Comparison of ENCODE assay signal across 14 mouse cellular contexts in the genomic region with DNA sequence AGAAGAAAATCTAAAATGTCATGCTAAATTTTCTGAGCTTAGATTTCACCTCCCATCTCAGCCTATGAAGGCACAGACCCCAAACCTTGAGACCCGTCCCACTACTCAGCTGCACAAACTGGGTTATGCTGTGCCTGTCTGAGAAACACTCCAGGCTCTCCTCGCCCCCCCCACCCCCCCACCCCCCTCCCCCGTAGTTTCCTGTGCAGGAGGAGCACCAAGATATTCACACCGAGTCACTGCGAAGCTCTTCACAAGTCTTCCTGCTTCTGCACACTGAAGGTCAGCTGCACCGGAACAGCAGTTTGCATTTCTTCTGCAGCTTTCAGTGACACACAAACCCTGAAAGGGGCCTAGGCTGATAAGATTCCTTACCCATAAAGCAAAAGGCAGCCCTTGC.
DNase-seq lines count a peak whose midpoint lies in the region; ATAC-seq lines count a peak whose summit lies in the region.
"Had no signal": no experiment of that assay in that cellular context is flagged by ENCODE, and none has a peak within 500 bp of the region (broad histone marks: within the 10 kb centered on the region; RNA-seq: fewer than 3 reads in every experiment).

No protein-coding gene starts in this region.

- DNase-seq in adrenal gland, postnatal 10 days: peak; percentile 4
- DNase-seq in adrenal gland, adult 8-10 months: no peak
- DNase-seq in kidney, adult 18-20 months: no peak
- peak; percentile 3 for DNase-seq in thymus, postnatal 14 days
- no peak for DNase-seq in thymus, adult 18-20 months
- DNase-seq in yolk sac, embryonic 10.5 days (ENCODE audit: low spot score): peak; percentile 38
- no peak for DNase-seq in cerebellum, adult 18-20 months
- DNase-seq: adrenal gland, adult 2 months; cerebellum, adult 9-11 months had no signal

- no peaks in the 10 kb centered on the region for H3K27me3 ChIP-seq in kidney, embryonic 14.5 days (ENCODE audit: control insufficient read depth, insufficient read depth, low read length)
- H3K27me3 ChIP-seq: hindbrain, embryonic 15.5 days; limb, embryonic 13.5 days; neural tube, embryonic 12.5 days had no signal

- no peak overlapping the region for H3K4me2 ChIP-seq in kidney, embryonic 14.5 days (replicated peaks; ENCODE audit: low read depth, low read length)
- H3K4me2 ChIP-seq: hindbrain, embryonic 15.5 days; limb, embryonic 13.5 days; neural tube, embryonic 12.5 days had no signal

- no peaks in the 10 kb centered on the region; the same call in 1 of the 2 replicates for H3K4me1 ChIP-seq in kidney, embryonic 14.5 days (ENCODE audit: control insufficient read depth, insufficient read depth, low read length)
- H3K4me1 ChIP-seq: hindbrain, embryonic 15.5 days; midbrain, embryonic 10.5 days; neural tube, embryonic 12.5 days had no signal

- peak; percentile 55; the same call in 1 of the 2 replicates for ATAC-seq in kidney, embryonic 14.5 days (ENCODE audit: low FRiP score, low TSS enrichment)

- H3K27ac ChIP-seq in kidney, embryonic 14.5 days (ENCODE audit: low read depth, low read length): no peak overlapping the region
- H3K27ac ChIP-seq: hindbrain, embryonic 15.5 days; limb, embryonic 13.5 days; midbrain, embryonic 10.5 days; neural tube, embryonic 12.5 days had no signal

- H3K4me3 ChIP-seq in kidney, embryonic 14.5 days (ENCODE audit: low read length): no peak overlapping the region
- H3K4me3 ChIP-seq: hindbrain, embryonic 15.5 days; limb, embryonic 13.5 days; midbrain, embryonic 10.5 days; neural tube, embryonic 12.5 days had no signal

- no peaks in the 10 kb centered on the region for H3K36me3 ChIP-seq in kidney, embryonic 14.5 days (ENCODE audit: control insufficient read depth, insufficient read depth, low read length)
- H3K36me3 ChIP-seq: hindbrain, embryonic 15.5 days; limb, embryonic 13.5 days; midbrain, embryonic 10.5 days; neural tube, embryonic 12.5 days had no signal

- WGBS in kidney, embryonic 14.5 days: 16% methylated on average over 6 of the region's 6 CpGs

- no peak overlapping the region for H3K9ac ChIP-seq in kidney, embryonic 14.5 days (ENCODE audit: low read depth, low read length)
- H3K9ac ChIP-seq: hindbrain, embryonic 15.5 days; limb, embryonic 13.5 days; neural tube, embryonic 12.5 days had no signal

- no peaks in the 10 kb centered on the region for H3K9me3 ChIP-seq in kidney, embryonic 14.5 days (ENCODE audit: control insufficient read depth, low read length)
- H3K9me3 ChIP-seq: hindbrain, embryonic 15.5 days; limb, embryonic 13.5 days; midbrain, embryonic 10.5 days; neural tube, embryonic 12.5 days had no signal

Comparison
In these comparisons a context has a peak if more than half of its experiments do, and no peak if none do; other contexts are left out.
1. DNase-seq: peak in adrenal gland, postnatal 10 days (single experiment), thymus, postnatal 14 days (single experiment) and yolk sac, embryonic 10.5 days (single experiment); none in adrenal gland, adult 8-10 months (single experiment), kidney, adult 18-20 months (single experiment), thymus, adult 18-20 months (0 of 2) and cerebellum, adult 18-20 months (0 of 2).